ENCODE assay signal across 17 mouse cellular contexts in the genomic region with DNA sequence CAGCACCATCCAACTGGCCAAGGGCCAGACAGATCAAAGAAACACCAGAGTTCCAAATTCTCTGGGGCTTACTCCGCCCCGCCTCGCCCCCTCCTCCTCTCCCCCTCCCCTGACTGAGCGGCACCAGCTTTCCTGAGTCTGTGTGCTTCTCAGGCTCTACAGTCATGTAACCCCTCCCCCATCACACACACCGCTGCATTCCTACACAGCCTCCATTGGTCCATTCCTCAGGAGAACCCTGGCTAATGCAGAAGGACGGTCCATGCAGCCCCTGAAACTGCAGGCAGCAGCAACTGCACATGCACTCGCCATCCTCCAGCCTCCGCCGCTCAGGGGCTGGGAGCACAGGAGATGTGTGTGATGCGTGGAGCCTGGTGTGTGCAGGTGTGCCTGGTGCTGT.
DNase-seq lines count a peak whose midpoint lies in the region; ATAC-seq lines count a peak whose summit lies in the region.
"Had no signal": no experiment of that assay in that cellular context is flagged by ENCODE, and none has a peak within 500 bp of the region (broad histone marks: within the 10 kb centered on the region; RNA-seq: fewer than 3 reads in every experiment).

No protein-coding gene starts in this region.

- H3K9me3 ChIP-seq in megakaryocyte, embryonic 14.5 days: peaks cover under 1% of the 10 kb centered on the region; the same call in 1 of the 2 replicates
- H3K9me3 ChIP-seq in embryonic facial prominence, embryonic 10.5 days: no peaks in the 10 kb centered on the region
- H3K9me3 ChIP-seq: forebrain, embryonic 12.5 days; heart, embryonic 13.5 days; limb, embryonic 15.5 days; lung, embryonic 15.5 days; neural tube, embryonic 13.5 days had no signal

- H3K36me3 ChIP-seq in megakaryocyte, embryonic 14.5 days (replicated peaks; ENCODE audit: low read length): no peaks in the 10 kb centered on the region
- H3K36me3 ChIP-seq in embryonic facial prominence, embryonic 10.5 days (replicated peaks): no peaks in the 10 kb centered on the region
- H3K36me3 ChIP-seq: forebrain, embryonic 12.5 days; heart, embryonic 13.5 days; limb, embryonic 15.5 days; lung, embryonic 15.5 days; neural tube, embryonic 13.5 days had no signal

- peak overlapping the region; percentile 70 for H3K4me3 ChIP-seq in megakaryocyte, embryonic 14.5 days (replicated peaks)
- H3K4me3 ChIP-seq in embryonic facial prominence, embryonic 10.5 days: no peak overlapping the region
- H3K4me3 ChIP-seq: forebrain, embryonic 12.5 days; heart, embryonic 13.5 days; left cerebral cortex, adult 2 months; limb, embryonic 15.5 days; lung, embryonic 15.5 days; neural tube, embryonic 13.5 days had no signal

- peaks cover 35% of the 10 kb centered on the region for H3K27me3 ChIP-seq in megakaryocyte, embryonic 14.5 days (replicated peaks)
- H3K27me3 ChIP-seq in embryonic facial prominence, embryonic 10.5 days (replicated peaks; ENCODE audit: low read depth, poor library complexity, severe bottlenecking): no peaks in the 10 kb centered on the region
- H3K27me3 ChIP-seq: lung, embryonic 15.5 days; neural tube, embryonic 13.5 days had no signal

- H3K27ac ChIP-seq in embryonic facial prominence, embryonic 10.5 days (replicated peaks): no peak overlapping the region
- H3K27ac ChIP-seq: forebrain, embryonic 12.5 days; heart, embryonic 13.5 days; left cerebral cortex, adult 2 months; limb, embryonic 15.5 days; lung, embryonic 15.5 days; neural tube, embryonic 13.5 days had no signal

- H3K4me1 ChIP-seq in megakaryocyte, embryonic 14.5 days: peaks cover 2% of the 10 kb centered on the region; the same call in 1 of the 2 replicates
- H3K4me1 ChIP-seq in embryonic facial prominence, embryonic 10.5 days: peaks cover 16% of the 10 kb centered on the region
- H3K4me1 ChIP-seq: heart, embryonic 13.5 days; lung, embryonic 15.5 days had no signal

- intact Hi-C loops in left cerebral cortex, postnatal 36 days (cut with DNase I): no loop called here

- peak; percentile 43 for DNase-seq in adrenal gland, postnatal 14 days
- DNase-seq in adrenal gland, postnatal 4 days (ENCODE audit: low spot score in 2 of 2): no peak
- DNase-seq in embryonic facial prominence, embryonic 10.5 days (ENCODE audit: low spot score): peak; percentile 32
- DNase-seq in mesoderm, embryonic 11.5 days (ENCODE audit: low read depth, low spot score): peak; percentile 50
- no peak for DNase-seq in left cerebral cortex, postnatal 36 days (ENCODE audit: low spot score in 2 of 2)
- DNase-seq in frontal cortex, postnatal 36 days (ENCODE audit: low spot score in 2 of 2): no peak
- DNase-seq: cerebellum, adult 8-10 months; kidney, adult 8-10 months; thymus, adult 18-20 months had no signal

- 63% methylated on average over 10 of the region's 10 CpGs for WGBS in embryonic facial prominence, embryonic 10.5 days

- no peak for ATAC-seq in megakaryocyte, adult 5-6 weeks (ENCODE audit: poor library complexity, severe bottlenecking)

Comparison
In these comparisons a context has a peak if more than half of its experiments do, and no peak if none do; other contexts are left out.
1. DNase-seq: peak in adrenal gland, postnatal 14 days (single experiment), embryonic facial prominence, embryonic 10.5 days (single experiment) and mesoderm, embryonic 11.5 days (single experiment); none in adrenal gland, postnatal 4 days (0 of 2), left cerebral cortex, postnatal 36 days (0 of 2) and frontal cortex, postnatal 36 days (0 of 2).